Mouse (Mus musculus) kidney, adult 2 months (tissue): ENCODE results near the gene 1110008L16Rik. TPM values are rescaled to one million over a fixed set of nuclear protein-coding genes. Genes with fewer than 3 reads are reported as not detected.

Experiments
- DNase-seq: peaks from one replicate; pipeline ENCODE4 v3.0.0; 2021
- H3K27ac ChIP-seq: fragments of 200-500 bp; 2 replicates; pipeline ENCODE4 v1.5.1; 2012; ENCODE audit warnings: low read depth, low read length, control low read depth, inconsistent platforms; ENCODE audit not compliant: insufficient read depth
- H3K27me3 ChIP-seq: fragments of 200-500 bp; replicated peaks from 2 replicates; pipeline ENCODE4 v1.6.1; 2012; ENCODE audit warnings: mild to moderate bottlenecking, moderate library complexity, low read length, inconsistent platforms; ENCODE audit not compliant: control insufficient read depth, insufficient read depth
- H3K36me3 ChIP-seq: fragments of 200-500 bp; 2 replicates; pipeline ENCODE4 v1.6.1; 2012; ENCODE audit warnings: mild to moderate bottlenecking, moderate library complexity, low read length, inconsistent platforms; ENCODE audit not compliant: control insufficient read depth, insufficient read depth
- H3K4me1 ChIP-seq: fragments of 200-500 bp; 2 replicates; pipeline ENCODE4 v1.6.1; 2011; ENCODE audit warnings: low read length; ENCODE audit not compliant: control insufficient read depth, insufficient read depth
- H3K4me3 ChIP-seq: fragments of 200-500 bp; 2 replicates; pipeline ENCODE4 v1.5.1; 2011; ENCODE audit warnings: mild to moderate bottlenecking, low read depth, low read length, control low read depth; ENCODE audit not compliant: insufficient read depth
- CTCF ChIP-seq: fragments of 200-500 bp; conservative IDR thresholded peaks from 2 replicates; pipeline ENCODE4 v1.5.1; 2011; ENCODE audit warnings: low read depth, mild to moderate bottlenecking, control low read depth, low read length, moderate library complexity, mixed read lengths; ENCODE audit not compliant: insufficient read depth, insufficient read length
- POLR2A ChIP-seq: fragments of 200-500 bp; IDR thresholded peaks from one replicate; pipeline ENCODE4 v1.6.1; 2011; ENCODE audit warnings: low read depth, low read length, control low read depth
- WGBS: fragments of 180-500 bp; shearing (Covaris S2); methylation state at CpG from one replicate; pipeline ENCODE4 v1.1.7; 2018; 5-methylcytosine and 5-hydroxymethylcytosine counted together
- polyA plus RNA-seq: library from polyadenylated mRNA; depleted of rRNA; stranded (reverse); fragments of >200 nt; gene quantifications from 2 replicates; pipeline ENCODE4 v1.2.3, GENCODE M21; 2012; rRNA removed

Gene 1110008L16Rik
- polyA plus RNA-seq, 1 experiment: 12.5 TPM

- Histone ChIP-seq H3K4me3 (no peak overlapping the region), H3K27ac (no peak overlapping the region), H3K4me1 (no peaks in the 10 kb centered on the region), H3K36me3 (peaks cover 2% of the 10 kb centered on the region), H3K27me3 (no peaks in the 10 kb centered on the region)
- TF ChIP-seq CTCF: no peak
- no peak for TF ChIP-seq POLR2A
- WGBS: 28% methylated on average over 3 of the region's 3 CpGs
- no peak for DNase-seq
Observed at GRCm38 (mm10) chr12:55422057-55422456, 122.7 kb downstream of the 1110008L16Rik start.

GRCm38 (mm10) chr12:55426300-55426699 lies 126.9 kb downstream of the 1110008L16Rik start:
- WGBS: 90% methylated on average over 7 of the region's 7 CpGs
- no peaks in the 10 kb centered on the region for H3K4me1 ChIP-seq

GRCm38 (mm10) chr12:55429201-55429600 lies 129.8 kb downstream of the 1110008L16Rik start:
- Histone ChIP-seq H3K36me3 (no peaks in the 10 kb centered on the region), H3K4me1 (no peaks in the 10 kb centered on the region), H3K27me3 (no peaks in the 10 kb centered on the region), H3K4me3 (no peak overlapping the region), H3K27ac (no peak overlapping the region)
- WGBS: 88% methylated on average over 8 of the region's 8 CpGs
- DNase-seq: no peak
- TF ChIP-seq POLR2A: no peak
- no peak for TF ChIP-seq CTCF

More at GRCm38 (mm10) chr12:55426300-55426699, 126.9 kb downstream of the 1110008L16Rik start:
- no peak overlapping the region for H3K4me3 ChIP-seq
- DNase-seq: no peak
- H3K27ac ChIP-seq: no peak overlapping the region
- H3K27me3 ChIP-seq: no peaks in the 10 kb centered on the region
- no peaks in the 10 kb centered on the region for H3K36me3 ChIP-seq
- no peak for TF ChIP-seq POLR2A
- TF ChIP-seq CTCF: no peak

GRCm38 (mm10) chr12:55429956-55430355 lies 130.6 kb downstream of the 1110008L16Rik start:
- TF ChIP-seq CTCF (no peak), POLR2A (no peak)
- Histone ChIP-seq H3K4me3 (no peak overlapping the region), H3K4me1 (no peaks in the 10 kb centered on the region), H3K27me3 (no peaks in the 10 kb centered on the region), H3K36me3 (no peaks in the 10 kb centered on the region), H3K27ac (no peak overlapping the region)
- DNase-seq: no peak
- 88% methylated on average over 4 of the region's 4 CpGs for WGBS

Other genes with a start within 250 kb of the 1110008L16Rik start
- gene 2700097O09Rik, start 219.5 kb upstream of the 1110008L16Rik start, polyA plus RNA-seq: 7.0 and 9.1 TPM in 2 replicates
- gene Srp54a, start 219.3 kb upstream of the 1110008L16Rik start, polyA plus RNA-seq: 12.8 and 14.5 TPM in 2 replicates
- 4.9 and 5.6 TPM in 2 replicates for gene Fam177a, start 175.1 kb upstream of the 1110008L16Rik start, polyA plus RNA-seq
- 12.6 and 13.3 TPM in 2 replicates for gene Srp54b, start 144.5 kb upstream of the 1110008L16Rik start, polyA plus RNA-seq
- gene 1700047I17Rik2, start 100.0 kb upstream of the 1110008L16Rik start, polyA plus RNA-seq: not detected in 2 replicates
- gene Srp54c, start 69.4 kb upstream of the 1110008L16Rik start, polyA plus RNA-seq: 6.5 and 10.0 TPM in 2 replicates
- 1.9 and 3.0 TPM in 2 replicates for gene Ppp2r3c, start 3.4 kb downstream of the 1110008L16Rik start, polyA plus RNA-seq
- 48.5 and 80.2 TPM in 2 replicates for gene Psma6, start 84.6 kb downstream of the 1110008L16Rik start, polyA plus RNA-seq
- gene Nfkbia, start 193.1 kb downstream of the 1110008L16Rik start, polyA plus RNA-seq: 90.0 and 93.3 TPM in 2 replicates